Mouse (Mus musculus): ENCODE results near the gene Rilpl1.

- no peak for TF ChIP-seq POLR2A (IDR thresholded peaks at IDR 0.05; ENCODE audit: borderline replicate concordance, insufficient read depth, low read length)
- TF ChIP-seq CTCF (IDR thresholded peaks at IDR 0.05; ENCODE audit: borderline replicate concordance, insufficient read depth, low read depth, low read length), result no peak
These were observed 81.7 kb downstream of the Rilpl1 start for GRCm38 (mm10) chr5:124449494-124449893.
